Mouse (Mus musculus): ENCODE data around the gene Pdcd6. TPM values are rescaled to one million over a fixed set of nuclear protein-coding genes. Genes with fewer than 3 reads are reported as not detected.

Gene Pdcd6
- polyA plus RNA-seq, 1 experiment from 2014 or later = 86.2 TPM

- WGBS (ENCODE audit: insufficient replicate concordance) = under 1% methylated on average over 27 of the region's 27 CpGs
- 0 out of 2 replicates have a peak within 1 kb of the TSS, but pooled peaks have one; percentile 6 for H3K4me3 ChIP-seq (ENCODE audit: low read depth, low read length)
These were observed 25.2 kb downstream of the Pdcd6 start, which contains the start of gene Ahrr for GRCm38 (mm10) chr13:74292167-74292566. Gene Ahrr, minus strand, starts transcription at chr13:74292331.

GRCm38 (mm10) chr13:74289646-74290045 lies 27.7 kb downstream of the Pdcd6 start:
- Histone ChIP-seq H3K27ac (ENCODE audit: low read depth) (no peak overlapping the region), H3K4me2 (ENCODE audit: low read depth, low read length) (no peak overlapping the region), H3K9ac (replicated peaks) (no peak overlapping the region), H3K27me3 (ENCODE audit: insufficient read depth, low read length) (peaks cover 8% of the 10 kb centered on the region; the same call in 1 of the 2 replicates), H3K36me3 (replicated peaks; ENCODE audit: insufficient read depth, low read length) (no peaks in the 10 kb centered on the region), H3K4me1 (ENCODE audit: insufficient read depth) (peaks cover 5% of the 10 kb centered on the region), H3K9me3 (ENCODE audit: low read length) (no peaks in the 10 kb centered on the region), H3K4me3 (ENCODE audit: low read depth, low read length) (no peak overlapping the region)
- WGBS (ENCODE audit: insufficient replicate concordance) = 79% methylated on average over 5 of the region's 5 CpGs
- DNase-seq (no peak), ATAC-seq (no peak)
- TF ChIP-seq CTCF (IDR thresholded peaks at IDR 0.05; ENCODE audit: low read depth) = no peak

More at GRCm38 (mm10) chr13:74292167-74292566, 25.2 kb downstream of the Pdcd6 start, which contains the start of gene Ahrr:
- Histone ChIP-seq H3K9me3 (ENCODE audit: low read length) (no peaks in the 10 kb centered on the region), H3K27me3 (ENCODE audit: insufficient read depth, low read length) (peaks cover 8% of the 10 kb centered on the region; the same call in 1 of the 2 replicates), H3K9ac (replicated peaks) (no peak within 1 kb of the TSS), H3K36me3 (replicated peaks; ENCODE audit: insufficient read depth, low read length) (no peaks in the 10 kb centered on the region), H3K27ac (ENCODE audit: low read depth) (no peak within 1 kb of the TSS), H3K4me2 (ENCODE audit: low read depth, low read length) (peak within 1 kb of the TSS; percentile 48), H3K4me1 (ENCODE audit: insufficient read depth) (peaks cover 5% of the 10 kb centered on the region)
- ATAC-seq (no peak), DNase-seq (peak; percentile 59)
- peak; percentile 58 for TF ChIP-seq CTCF (IDR thresholded peaks at IDR 0.05; ENCODE audit: low read depth)
- no peak for TF ChIP-seq EP300 (IDR thresholded peaks at IDR 0.05; ENCODE audit: low read depth)

- no peak overlapping the region for H3K4me2 ChIP-seq (ENCODE audit: low read depth, low read length)
- H3K9ac ChIP-seq (replicated peaks) = no peak overlapping the region
- ATAC-seq (peak; percentile 76), DNase-seq (no peak)
- TF ChIP-seq EP300 (IDR thresholded peaks at IDR 0.05; ENCODE audit: low read depth) (no peak), CTCF (IDR thresholded peaks at IDR 0.05; ENCODE audit: low read depth) (no peak)
- WGBS (ENCODE audit: insufficient replicate concordance) = 55% methylated on average over 1 of the region's 2 CpGs
- H3K4me3 ChIP-seq (ENCODE audit: low read depth, low read length) = no peak overlapping the region
- H3K9me3 ChIP-seq (ENCODE audit: low read length) = no peaks in the 10 kb centered on the region
- H3K27ac ChIP-seq (ENCODE audit: low read depth) = no peak overlapping the region
- H3K36me3 ChIP-seq (replicated peaks; ENCODE audit: insufficient read depth, low read length) = no peaks in the 10 kb centered on the region
- no peaks in the 10 kb centered on the region for H3K27me3 ChIP-seq (ENCODE audit: insufficient read depth, low read length)
- no peaks in the 10 kb centered on the region; the same call in 1 of the 2 replicates for H3K4me1 ChIP-seq (ENCODE audit: insufficient read depth)
These were observed 35.1 kb downstream of the Pdcd6 start for GRCm38 (mm10) chr13:74282299-74282698.

GRCm38 (mm10) chr13:74275726-74276125 lies 41.7 kb downstream of the Pdcd6 start:
- Histone ChIP-seq H3K9me3 (ENCODE audit: low read length) (no peaks in the 10 kb centered on the region), H3K27ac (ENCODE audit: low read depth) (no peak overlapping the region), H3K4me1 (ENCODE audit: insufficient read depth) (peaks cover 2% of the 10 kb centered on the region; the same call in 1 of the 2 replicates), H3K36me3 (replicated peaks; ENCODE audit: insufficient read depth, low read length) (no peaks in the 10 kb centered on the region), H3K27me3 (ENCODE audit: insufficient read depth, low read length) (no peaks in the 10 kb centered on the region), H3K4me3 (ENCODE audit: low read depth, low read length) (no peak overlapping the region), H3K4me2 (ENCODE audit: low read depth, low read length) (no peak overlapping the region), H3K9ac (replicated peaks) (no peak overlapping the region)
- WGBS (ENCODE audit: insufficient replicate concordance) = 42% methylated on average over 4 of the region's 4 CpGs
- TF ChIP-seq CTCF (IDR thresholded peaks at IDR 0.05; ENCODE audit: low read depth) = no peak
- no peak; the same call in 1 of the 2 replicates for TF ChIP-seq EP300 (IDR thresholded peaks at IDR 0.05; ENCODE audit: low read depth)
- DNase-seq (no peak), ATAC-seq (peak; percentile 29)

GRCm38 (mm10) chr13:74260231-74260992 lies 57.0 kb downstream of the Pdcd6 start:
- DNase-seq = peak; percentile 42

GRCm38 (mm10) chr13:74259460-74260230 lies 57.7 kb downstream of the Pdcd6 start:
- Histone ChIP-seq H3K9me3 (ENCODE audit: low read length) (no peaks in the 10 kb centered on the region), H3K27me3 (ENCODE audit: insufficient read depth, low read length) (no peaks in the 10 kb centered on the region), H3K4me1 (ENCODE audit: insufficient read depth) (peaks cover 5% of the 10 kb centered on the region), H3K9ac (replicated peaks) (peak overlapping the region; percentile 57), H3K4me3 (ENCODE audit: low read depth, low read length) (peak overlapping the region; percentile 41), H3K27ac (ENCODE audit: low read depth) (peak overlapping the region; percentile 55), H3K36me3 (replicated peaks; ENCODE audit: insufficient read depth, low read length) (no peaks in the 10 kb centered on the region), H3K4me2 (ENCODE audit: low read depth, low read length) (peak overlapping the region; percentile 81)
- peak; percentile 64 for DNase-seq
- TF ChIP-seq EP300 (IDR thresholded peaks at IDR 0.05; ENCODE audit: low read depth) = no peak
- no peak for TF ChIP-seq CTCF (IDR thresholded peaks at IDR 0.05; ENCODE audit: low read depth)
- WGBS (ENCODE audit: insufficient replicate concordance) = 2% methylated on average over 35 of the region's 35 CpGs
- peak; percentile 79 for ATAC-seq

More at GRCm38 (mm10) chr13:74260231-74260992, 57.0 kb downstream of the Pdcd6 start:
- peak overlapping the region; percentile 81 for H3K4me2 ChIP-seq (ENCODE audit: low read depth, low read length)
- H3K27me3 ChIP-seq (ENCODE audit: insufficient read depth, low read length) = no peaks in the 10 kb centered on the region
- peak; percentile 56 for ATAC-seq
- peak overlapping the region; percentile 55 for H3K27ac ChIP-seq (ENCODE audit: low read depth)
- peak overlapping the region; percentile 57 for H3K9ac ChIP-seq (replicated peaks)
- H3K4me1 ChIP-seq (ENCODE audit: insufficient read depth) = peaks cover 5% of the 10 kb centered on the region
- 5% methylated on average over 10 of the region's 10 CpGs for WGBS (ENCODE audit: insufficient replicate concordance)
- no peaks in the 10 kb centered on the region for H3K36me3 ChIP-seq (replicated peaks; ENCODE audit: insufficient read depth, low read length)
- H3K9me3 ChIP-seq (ENCODE audit: low read length) = no peaks in the 10 kb centered on the region
- peak; percentile 50 for TF ChIP-seq CTCF (IDR thresholded peaks at IDR 0.05; ENCODE audit: low read depth)
- no peak for TF ChIP-seq EP300 (IDR thresholded peaks at IDR 0.05; ENCODE audit: low read depth)
- peak overlapping the region; percentile 41 for H3K4me3 ChIP-seq (ENCODE audit: low read depth, low read length)

Other genes with a start within 250 kb of the Pdcd6 start
- gene Slc9a3, start 196.1 kb downstream of the Pdcd6 start, polyA plus RNA-seq (2015; fragmentation: Nextera tagmentation; extraction: Ambion mirVana) = not detected in 2 replicates
- gene Exoc3, start 108.8 kb downstream of the Pdcd6 start, polyA plus RNA-seq (2015; fragmentation: Nextera tagmentation; extraction: Ambion mirVana) = 15.7 and 19.6 TPM in 2 replicates
- gene Ahrr, start 25.2 kb downstream of the Pdcd6 start, polyA plus RNA-seq (2015; fragmentation: Nextera tagmentation; extraction: Ambion mirVana) = 0.21 and 0.36 TPM in 2 replicates
- gene Sdha, start 32.7 kb upstream of the Pdcd6 start, polyA plus RNA-seq (2015; fragmentation: Nextera tagmentation; extraction: Ambion mirVana) = 139 and 154 TPM in 2 replicates
- gene Ccdc127, start 32.7 kb upstream of the Pdcd6 start, polyA plus RNA-seq (2015; fragmentation: Nextera tagmentation; extraction: Ambion mirVana) = 14.3 and 14.8 TPM in 2 replicates
- gene Lrrc14b, start 46.4 kb upstream of the Pdcd6 start, polyA plus RNA-seq (2015; fragmentation: Nextera tagmentation; extraction: Ambion mirVana) = not detected in 2 replicates
- 0.60 and 0.70 TPM in 2 replicates for gene Zfp72, start 73.3 kb upstream of the Pdcd6 start, polyA plus RNA-seq (2015; fragmentation: Nextera tagmentation; extraction: Ambion mirVana)
- 121 and 125 TPM in 2 replicates for gene Ftl1-ps1, start 82.1 kb upstream of the Pdcd6 start, polyA plus RNA-seq (2015; fragmentation: Nextera tagmentation; extraction: Ambion mirVana)
- 7.7 and 8.0 TPM in 2 replicates for gene Zfp825, start 176.4 kb upstream of the Pdcd6 start, polyA plus RNA-seq (2015; fragmentation: Nextera tagmentation; extraction: Ambion mirVana)

Measured in liver, postnatal 0 days (tissue).